Mouse (Mus musculus) neural tube, embryonic 14.5 days (tissue): ENCODE measurements at regions not wholly inside any gene's neighbourhood (a gene's known extent, or its start where the extent isn't known, plus 50 kb on each side); places are given as distances from the start of the nearest gene placed in this dataset.
"Not testable (repeated sequence)": the region's sequence is repeated elsewhere in the genome, so short reads cannot be mapped to it uniquely, and the experiment has no call there.

Experiments
- ATAC-seq: fragments of 200-750 bp; cut with Nextera tagmentation; 2 replicates; pipeline ENCODE4 v1.8.0; 2017; ENCODE audit warnings: low read depth, mild to moderate bottlenecking, moderate TSS enrichment, moderate library complexity
- H3K27ac ChIP-seq: fragments of 300-500 bp; sonication (generic); 2 replicates; pipeline ENCODE4 v1.5.1; 2014; ENCODE audit warnings: low read depth, mild to moderate bottlenecking, control low read depth, low read length, moderate library complexity, mixed read lengths
- H3K27me3 ChIP-seq: fragments of 300-500 bp; sonication (generic); 2 replicates; pipeline ENCODE4 v1.6.1; 2014; ENCODE audit warnings: low read length; ENCODE audit not compliant: control insufficient read depth, insufficient read depth
- H3K36me3 ChIP-seq: fragments of 300-500 bp; sonication (generic); 2 replicates; pipeline ENCODE4 v1.6.1; 2014; ENCODE audit warnings: low read length, mixed read lengths; ENCODE audit not compliant: control insufficient read depth, insufficient read depth
- H3K4me1 ChIP-seq: fragments of 300-500 bp; sonication (generic); 2 replicates; pipeline ENCODE4 v1.6.1; 2014; ENCODE audit warnings: low read length; ENCODE audit not compliant: control insufficient read depth, insufficient read depth
- H3K4me2 ChIP-seq: fragments of 300-500 bp; sonication (generic); 2 replicates; pipeline ENCODE4 v1.6.1; 2014; ENCODE audit warnings: mild to moderate bottlenecking, low read depth, low read length, control low read depth
- H3K4me3 ChIP-seq: fragments of 300-500 bp; sonication (generic); 2 replicates; pipeline ENCODE4 v1.5.1; 2014; ENCODE audit warnings: low read depth, low read length, control low read depth, mixed read lengths
- H3K9ac ChIP-seq: fragments of 300-500 bp; sonication (generic); replicated peaks from 2 replicates; pipeline ENCODE4 v1.6.1; 2014; ENCODE audit warnings: low read depth, mild to moderate bottlenecking, control low read depth, low read length, mixed read lengths
- H3K9me3 ChIP-seq: fragments of 300-500 bp; sonication (generic); 2 replicates; pipeline ENCODE4 v1.6.1; 2016; ENCODE audit warnings: low read length; ENCODE audit not compliant: control insufficient read depth
- WGBS: fragments of 180-500 bp; shearing (Covaris S2); extraction: QIAGEN DNeasy Blood & Tissue Kit; methylation state at CpG from one replicate; pipeline ENCODE4 v1.1.7; 2014; 5-methylcytosine and 5-hydroxymethylcytosine counted together

DNA sequence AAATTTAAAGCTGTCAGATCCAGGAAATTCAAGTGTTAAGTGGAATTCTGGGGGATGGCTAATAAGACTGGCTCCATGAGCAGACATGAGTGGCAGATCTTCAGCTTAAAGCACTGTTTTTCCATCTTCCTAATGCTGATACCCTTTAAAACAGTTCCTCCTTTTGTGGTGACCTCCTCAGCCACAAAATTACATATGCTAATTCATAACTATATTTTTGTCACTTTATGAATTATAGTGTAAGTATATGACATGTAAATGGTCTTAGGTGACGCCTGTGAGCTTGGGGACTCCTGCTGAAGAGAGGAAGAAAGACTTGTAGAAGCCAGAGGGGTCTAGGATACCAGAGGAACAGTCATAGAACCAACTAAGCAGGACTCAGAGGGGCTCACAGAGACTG lies 95.2 kb downstream of the Dusp6 start:
- no peaks in the 10 kb centered on the region for H3K9me3 ChIP-seq
- H3K36me3 ChIP-seq: no peaks in the 10 kb centered on the region
- H3K4me3 ChIP-seq: no peak overlapping the region
- no peaks in the 10 kb centered on the region for H3K27me3 ChIP-seq
- no peaks in the 10 kb centered on the region for H3K4me1 ChIP-seq
- no peak overlapping the region for H3K4me2 ChIP-seq
- 87% methylated on average over 1 of the region's 1 CpGs for WGBS
- no peak overlapping the region for H3K9ac ChIP-seq
- no peak overlapping the region for H3K27ac ChIP-seq
- ATAC-seq: no peak

DNA sequence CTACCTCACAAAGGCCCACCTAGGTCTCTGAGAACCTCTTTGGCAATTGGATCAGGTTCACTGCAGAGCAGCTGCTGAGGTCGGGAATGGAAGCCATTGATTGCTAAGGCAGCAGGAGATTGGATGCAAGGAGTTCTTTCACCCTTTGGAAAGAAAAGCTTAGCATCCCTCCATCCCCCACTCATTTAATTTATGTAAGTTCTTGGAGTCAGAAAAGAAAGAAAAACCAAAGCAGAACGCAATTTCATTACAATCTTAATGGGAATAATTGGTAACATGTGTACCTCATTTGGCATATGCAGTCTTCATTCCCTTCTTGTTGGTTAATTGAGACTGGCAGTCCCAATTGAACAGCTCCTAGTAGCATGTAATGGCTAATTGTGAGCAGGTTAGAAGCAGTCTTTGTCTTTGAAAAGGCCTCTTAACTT lies 96.4 kb downstream of the Dusp6 start:
- no peaks in the 10 kb centered on the region for H3K27me3 ChIP-seq
- WGBS: 48% methylated on average over 2 of the region's 2 CpGs

DNA sequence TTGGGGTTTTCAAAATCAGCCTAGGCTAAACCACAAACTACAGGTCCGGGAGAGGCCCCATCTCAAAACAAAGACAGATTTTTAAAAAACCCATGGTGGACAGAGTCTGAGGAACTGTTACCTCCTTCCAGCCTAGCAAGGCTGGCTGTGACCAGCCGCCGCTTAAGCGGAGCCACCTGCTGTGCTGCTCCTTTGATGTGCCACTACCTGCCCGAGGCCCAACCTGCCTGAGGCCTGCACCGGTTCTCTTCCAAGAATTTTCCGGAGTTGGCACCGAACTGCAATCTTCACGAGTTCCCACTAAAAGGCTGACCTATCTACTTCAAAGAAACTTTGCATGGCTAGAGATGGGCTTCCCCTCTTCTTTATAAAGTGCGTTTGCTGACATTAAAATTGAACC lies 97.6 kb downstream of the Dusp6 start:
- not testable (repeated sequence) for H3K4me1 ChIP-seq, H3K9ac ChIP-seq, H3K4me2 ChIP-seq, H3K36me3 ChIP-seq, H3K4me3 ChIP-seq, ATAC-seq, H3K27me3 ChIP-seq, H3K27ac ChIP-seq, H3K9me3 ChIP-seq
- 53% methylated on average over 10 of the region's 10 CpGs for WGBS

More for the DNA sequence above, 96.4 kb downstream of the Dusp6 start:
- H3K9me3 ChIP-seq: no peaks in the 10 kb centered on the region
- H3K36me3 ChIP-seq: no peaks in the 10 kb centered on the region
- no peak overlapping the region for H3K9ac ChIP-seq
- no peak overlapping the region for H3K27ac ChIP-seq
- H3K4me2 ChIP-seq: no peak overlapping the region
- ATAC-seq: no peak
- H3K4me1 ChIP-seq: no peaks in the 10 kb centered on the region
- H3K4me3 ChIP-seq: no peak overlapping the region

DNA sequence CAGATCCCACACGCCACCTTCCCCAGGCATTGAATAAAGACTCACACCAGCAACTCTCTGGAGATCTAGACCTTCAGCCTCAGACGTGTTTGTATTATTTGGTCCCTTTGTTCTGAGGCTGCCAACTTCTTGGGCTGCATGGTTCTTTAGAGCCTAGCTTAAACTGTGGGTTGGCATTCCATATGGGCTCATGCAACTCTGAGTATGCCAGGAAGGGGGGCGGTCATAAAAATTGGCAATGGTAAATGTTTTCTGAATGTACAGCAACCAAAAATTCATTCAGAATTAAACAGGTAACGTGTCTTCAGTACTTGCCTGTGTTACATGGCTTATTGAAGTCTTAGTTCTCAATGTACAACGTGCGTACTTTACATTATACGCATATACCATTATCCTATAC lies 103.1 kb downstream of the Dusp6 start:
- WGBS: 89% methylated on average over 7 of the region's 7 CpGs
- Histone ChIP-seq H3K9ac (no peak overlapping the region), H3K27me3 (no peaks in the 10 kb centered on the region), H3K4me1 (no peaks in the 10 kb centered on the region), H3K27ac (no peak overlapping the region), H3K9me3 (no peaks in the 10 kb centered on the region), H3K4me3 (no peak overlapping the region), H3K4me2 (no peak overlapping the region), H3K36me3 (no peaks in the 10 kb centered on the region)
- no peak for ATAC-seq

DNA sequence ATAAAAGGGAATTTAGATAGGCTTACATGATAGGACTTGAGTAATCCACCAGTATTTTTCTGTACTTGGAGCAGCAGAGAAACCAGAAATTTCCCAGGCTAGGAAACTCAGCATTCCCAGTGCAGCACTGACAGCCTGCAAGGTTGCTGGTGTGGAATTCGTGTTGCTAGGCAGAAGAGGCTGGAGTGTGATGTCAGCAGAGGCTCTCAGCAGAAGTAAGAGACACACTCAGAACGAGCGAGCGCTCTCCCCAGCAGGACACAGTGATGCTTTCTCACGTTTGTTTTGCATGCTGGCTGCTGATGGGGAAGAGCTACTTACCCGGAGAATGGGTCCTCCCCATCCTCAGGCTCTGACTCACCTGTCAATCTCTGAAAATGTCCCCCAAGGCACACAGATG lies 104.7 kb downstream of the Dusp6 start:
- ATAC-seq: no peak
- no peaks in the 10 kb centered on the region for H3K9me3 ChIP-seq
- no peaks in the 10 kb centered on the region for H3K36me3 ChIP-seq
- WGBS: 51% methylated on average over 6 of the region's 6 CpGs
- H3K27me3 ChIP-seq: no peaks in the 10 kb centered on the region
- no peak overlapping the region for H3K4me2 ChIP-seq
- no peaks in the 10 kb centered on the region for H3K4me1 ChIP-seq
- H3K4me3 ChIP-seq: no peak overlapping the region
- no peak overlapping the region for H3K27ac ChIP-seq
- H3K9ac ChIP-seq: no peak overlapping the region

DNA sequence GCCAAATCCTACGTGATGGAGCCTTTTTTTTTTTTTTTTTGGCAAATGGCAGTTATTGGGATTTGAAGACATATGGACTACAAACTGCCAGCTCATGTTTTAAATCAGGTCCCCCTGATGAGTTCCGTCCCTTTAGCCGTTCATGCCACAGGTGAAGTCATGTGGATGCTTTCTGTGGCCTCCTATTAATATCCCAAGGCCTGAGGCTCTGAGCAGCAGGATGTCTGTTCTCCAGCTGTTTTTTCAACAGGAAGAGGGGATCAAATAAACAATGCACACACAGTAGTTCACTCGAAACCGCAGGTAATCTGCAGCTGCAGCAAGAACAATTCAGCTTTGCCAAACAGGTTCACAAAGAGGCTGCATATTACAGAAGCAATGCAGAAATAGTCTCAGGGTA lies 112.1 kb downstream of the Dusp6 start:
- no peak overlapping the region for H3K27ac ChIP-seq
- WGBS: 62% methylated on average over 5 of the region's 5 CpGs
- ATAC-seq: no peak
- no peak overlapping the region for H3K4me3 ChIP-seq
- H3K9ac ChIP-seq: no peak overlapping the region
- H3K27me3 ChIP-seq: no peaks in the 10 kb centered on the region
- H3K4me1 ChIP-seq: no peaks in the 10 kb centered on the region
- H3K9me3 ChIP-seq: no peaks in the 10 kb centered on the region
- H3K4me2 ChIP-seq: no peak overlapping the region
- no peaks in the 10 kb centered on the region for H3K36me3 ChIP-seq

DNA sequence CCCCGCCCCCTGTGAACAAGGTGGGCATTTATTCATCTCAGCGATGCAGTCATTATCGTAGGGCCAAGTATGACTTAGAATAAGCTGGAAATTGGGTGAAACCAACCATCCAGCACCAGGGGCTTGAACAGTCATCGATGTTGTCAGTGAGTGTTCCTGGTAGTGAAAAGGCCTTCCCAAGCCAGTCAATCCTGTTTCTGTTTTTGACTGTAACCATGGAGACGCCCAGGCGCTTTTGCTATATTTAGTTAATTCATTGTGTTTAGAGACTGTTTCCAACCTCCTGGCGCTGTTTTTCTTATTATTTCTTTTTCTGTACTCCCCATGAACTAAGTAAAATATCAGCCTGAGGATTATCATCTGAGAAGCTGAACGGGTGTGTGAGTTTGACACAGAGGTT lies 113.4 kb downstream of the Dusp6 start:
- H3K36me3 ChIP-seq: no peaks in the 10 kb centered on the region
- no peak overlapping the region for H3K4me3 ChIP-seq
- 82% methylated on average over 8 of the region's 8 CpGs for WGBS
- ATAC-seq: no peak
- no peaks in the 10 kb centered on the region for H3K4me1 ChIP-seq
- no peak overlapping the region for H3K27ac ChIP-seq
- no peak overlapping the region for H3K4me2 ChIP-seq
- H3K9me3 ChIP-seq: no peaks in the 10 kb centered on the region
- H3K9ac ChIP-seq: no peak overlapping the region
- H3K27me3 ChIP-seq: no peaks in the 10 kb centered on the region

DNA sequence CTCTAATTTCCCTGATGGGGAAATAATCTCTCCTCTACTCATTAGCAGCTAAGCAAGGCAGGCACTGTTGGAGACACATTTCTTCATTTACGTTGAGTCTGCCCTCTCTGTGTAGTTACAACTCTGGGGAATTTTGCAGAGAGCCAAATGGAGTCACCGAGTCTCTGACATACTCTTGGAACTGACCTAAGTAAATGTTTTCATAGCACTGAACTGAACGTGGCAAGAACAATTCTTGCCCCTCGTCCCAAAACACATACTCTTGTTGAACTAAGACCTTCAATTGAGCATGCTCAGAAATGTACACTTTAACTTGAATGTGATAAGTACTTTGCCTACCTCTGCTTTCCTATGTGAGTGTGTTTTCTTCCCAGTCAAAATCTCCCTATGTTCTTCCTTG lies 114.5 kb downstream of the Dusp6 start:
- Histone ChIP-seq H3K9ac (no peak overlapping the region), H3K4me3 (no peak overlapping the region), H3K36me3 (no peaks in the 10 kb centered on the region), H3K27ac (no peak overlapping the region), H3K27me3 (no peaks in the 10 kb centered on the region), H3K9me3 (no peaks in the 10 kb centered on the region), H3K4me2 (no peak overlapping the region), H3K4me1 (no peaks in the 10 kb centered on the region)
- 87% methylated on average over 4 of the region's 4 CpGs for WGBS
- ATAC-seq: no peak

DNA sequence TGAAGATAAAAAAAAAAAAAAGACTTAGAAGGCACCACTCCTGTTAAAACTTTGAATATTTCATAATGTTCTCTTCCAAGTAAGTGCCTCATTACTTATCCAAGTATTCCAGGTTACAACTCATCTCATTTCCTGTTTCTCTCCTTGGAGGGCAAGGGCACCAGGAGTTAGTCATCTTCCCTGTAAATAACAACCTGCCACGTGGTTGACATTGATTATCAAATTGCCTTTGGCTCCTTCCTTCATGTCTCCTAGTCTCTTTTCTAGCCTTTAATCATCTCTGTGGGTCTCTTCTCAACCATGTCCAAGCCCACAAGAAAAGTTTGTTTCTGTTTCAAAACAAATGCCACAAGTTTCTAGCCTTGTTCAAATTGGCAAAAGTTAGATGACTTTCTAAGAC lies 116.1 kb downstream of the Dusp6 start:
- Histone ChIP-seq H3K9me3 (no peaks in the 10 kb centered on the region), H3K36me3 (no peaks in the 10 kb centered on the region), H3K27ac (no peak overlapping the region), H3K4me2 (no peak overlapping the region), H3K4me1 (no peaks in the 10 kb centered on the region), H3K4me3 (no peak overlapping the region), H3K27me3 (no peaks in the 10 kb centered on the region), H3K9ac (no peak overlapping the region)
- 59% methylated on average over 1 of the region's 1 CpGs for WGBS
- ATAC-seq: no peak

DNA sequence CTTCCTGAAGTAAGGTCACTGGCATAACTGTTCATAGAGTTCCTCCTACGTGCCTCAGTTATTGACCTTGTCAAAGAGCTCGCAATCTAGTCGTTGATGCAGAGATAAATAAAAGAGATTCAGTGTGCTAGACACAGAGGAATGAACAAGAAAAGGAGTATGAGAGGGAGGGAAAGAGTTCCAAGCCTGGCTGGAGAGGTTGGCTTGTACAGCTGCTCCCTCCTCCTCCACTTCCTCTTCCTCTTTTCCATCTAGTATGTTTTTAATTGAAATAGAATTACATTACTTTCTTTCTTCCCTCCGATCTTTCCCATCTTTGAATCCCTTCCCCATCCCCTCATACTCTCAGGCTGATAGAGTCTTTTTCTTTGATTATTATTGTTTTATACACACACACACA lies 117.1 kb downstream of the Dusp6 start:
- WGBS: 92% methylated on average over 4 of the region's 4 CpGs
- no peaks in the 10 kb centered on the region for H3K27me3 ChIP-seq

More for the DNA sequence above, 117.1 kb downstream of the Dusp6 start:
- H3K4me3 ChIP-seq: no peak overlapping the region
- H3K27ac ChIP-seq: no peak overlapping the region
- no peaks in the 10 kb centered on the region for H3K4me1 ChIP-seq
- H3K4me2 ChIP-seq: no peak overlapping the region
- no peaks in the 10 kb centered on the region for H3K9me3 ChIP-seq
- H3K9ac ChIP-seq: no peak overlapping the region
- H3K36me3 ChIP-seq: no peaks in the 10 kb centered on the region
- no peak for ATAC-seq
